25 mouse cellular contexts compared by ENCODE assay signal in the genomic region with DNA sequence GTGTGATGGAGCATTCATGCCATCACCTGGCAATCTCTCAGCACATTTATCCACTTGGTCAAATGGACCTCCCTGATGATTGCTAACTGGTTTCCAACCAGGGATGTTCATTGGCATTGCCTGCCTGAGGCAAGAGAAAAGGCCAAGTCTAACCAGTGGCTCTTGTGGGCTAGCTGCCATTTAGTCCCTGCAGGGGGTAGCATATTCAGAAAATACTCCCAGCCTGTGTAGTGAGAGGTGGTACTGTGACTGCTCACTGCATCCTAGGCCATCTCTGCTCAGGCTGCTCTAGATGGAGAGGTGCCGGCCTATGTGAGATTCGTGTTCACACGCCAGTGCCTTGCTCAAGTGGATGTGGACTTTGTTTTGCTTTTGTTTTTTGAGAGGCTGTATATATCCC. TPM values are rescaled to one million over a fixed set of nuclear protein-coding genes. Genes with fewer than 3 reads are reported as not detected.
"Had no signal": no experiment of that assay in that cellular context is flagged by ENCODE, and none has a peak within 500 bp of the region (broad histone marks: within the 10 kb centered on the region; RNA-seq: fewer than 3 reads in every experiment).

No protein-coding gene starts in this region.

- DNase-seq: kidney, postnatal 36 days; lung, embryonic 14.5 days; lung, postnatal 10 days; lung, postnatal 4 days; retina, postnatal 1 day; right cerebral cortex, postnatal 4 days; spleen, adult 18-20 months; thymus, adult 18-20 months; thymus, postnatal 14 days had no signal

RNA-seq across cellular contexts. Expression of a gene that starts 30.0 kb away (rescaled TPM):
- total RNA-seq: monocyte, adult 5-6 weeks; neutrophil, adult 5-6 weeks had no signal

RNA-seq across cellular contexts. Expression of a gene that starts 38.0 kb away (rescaled TPM):
- total RNA-seq: layer of hippocampus, adult 2 months; layer of hippocampus, postnatal 14 days; left cerebral cortex, adult 2 months; left cerebral cortex, postnatal 14 days; megakaryocyte, adult 5-6 weeks; monocyte, adult 5-6 weeks; neutrophil, adult 5-6 weeks had no signal
- polyA plus RNA-seq: kidney, embryonic 15.5 days; limb, embryonic 11.5 days; limb, embryonic 15.5 days; liver, embryonic 12.5 days; liver, embryonic 16.5 days; lung, embryonic 14.5 days; midbrain, embryonic 11.5 days; midbrain, embryonic 15.5 days; neural tube, embryonic 12.5 days; stomach, embryonic 14.5 days had no signal
